Comparison of ENCODE assay signal across 8 mouse cellular contexts in genomic region chr9:118928656-118929055, GRCm38 (mm10). TPM values are rescaled to one million over a fixed set of nuclear protein-coding genes. Genes with fewer than 3 reads are reported as not detected.
DNase-seq lines count a peak whose midpoint lies in the region; ATAC-seq and TF ChIP-seq lines count a peak whose summit lies in the region.

No protein-coding gene starts in this region.

- DNase-seq in heart, adult 9 months (ENCODE audit: low spot score in 2 of 2), result no peak
- no peak for DNase-seq in embryonic facial prominence, embryonic 14.5 days (ENCODE audit: low spot score)
- DNase-seq in lung, postnatal 0 days (ENCODE audit: low spot score), result peak; percentile 73
- DNase-seq in layer of hippocampus, postnatal 10 days (ENCODE audit: low spot score in 2 of 2), result no peak
- DNase-seq in natural killer cell, adult 2 months (ENCODE audit: low spot score in 2 of 2), result no peak
- DNase-seq in gastrocnemius, postnatal 14 days, result no peak

- intact Hi-C loops in gastrocnemius, postnatal 14 days (cut with DNase I; ENCODE audit: low total_unique reads), result loop anchor here (5.0 kb wide), 1 partner anchor 64 kb away; no protein-coding TSS in a partner anchor

- H3K27me3 ChIP-seq in heart, embryonic 11.5 days (ENCODE audit: control insufficient read depth, insufficient read depth, low read length), result no peaks in the 10 kb centered on the region
- no peaks in the 10 kb centered on the region for H3K27me3 ChIP-seq in embryonic facial prominence, embryonic 14.5 days (replicated peaks; ENCODE audit: control insufficient read depth, insufficient read depth, low read length)
- H3K27me3 ChIP-seq in kidney, embryonic 14.5 days (ENCODE audit: control insufficient read depth, insufficient read depth, low read length), result no peaks in the 10 kb centered on the region
- H3K27me3 ChIP-seq in lung, postnatal 0 days (replicated peaks; ENCODE audit: insufficient read depth, low read length), result no peaks in the 10 kb centered on the region

- ATAC-seq in heart, embryonic 11.5 days (replicated peaks; ENCODE audit: insufficient number of reproducible peaks, low FRiP score, low TSS enrichment), result no peak
- ATAC-seq in embryonic facial prominence, embryonic 14.5 days (ENCODE audit: low read depth), result no peak
- no peak for ATAC-seq in kidney, embryonic 14.5 days (ENCODE audit: low FRiP score, low TSS enrichment)
- ATAC-seq in lung, postnatal 0 days, result no peak

- H3K4me3 ChIP-seq in heart, embryonic 11.5 days (ENCODE audit: low read depth, low read length), result no peak overlapping the region
- H3K4me3 ChIP-seq in embryonic facial prominence, embryonic 14.5 days (ENCODE audit: low read depth, low read length), result peak overlapping the region; percentile 83; the same call in 1 of the 2 replicates
- H3K4me3 ChIP-seq in kidney, embryonic 14.5 days (ENCODE audit: low read length), result peak overlapping the region; percentile 88; the same call in 1 of the 2 replicates
- no peak overlapping the region for H3K4me3 ChIP-seq in lung, postnatal 0 days (ENCODE audit: low read depth, low read length)

- H3K9me3 ChIP-seq in heart, embryonic 11.5 days (replicated peaks; ENCODE audit: control insufficient read depth, low read length), result no peaks in the 10 kb centered on the region
- no peaks in the 10 kb centered on the region for H3K9me3 ChIP-seq in embryonic facial prominence, embryonic 14.5 days (ENCODE audit: control insufficient read depth, low read length)
- H3K9me3 ChIP-seq in kidney, embryonic 14.5 days (ENCODE audit: control insufficient read depth, low read length), result no peaks in the 10 kb centered on the region
- H3K9me3 ChIP-seq in lung, postnatal 0 days (ENCODE audit: low read length), result no peaks in the 10 kb centered on the region

- no peak for TF ChIP-seq CTCF in lung, postnatal 0 days (IDR thresholded peaks at IDR 0.05)

- no peak overlapping the region for H3K27ac ChIP-seq in heart, embryonic 11.5 days (ENCODE audit: low read depth, low read length)
- H3K27ac ChIP-seq in embryonic facial prominence, embryonic 14.5 days (replicated peaks; ENCODE audit: low read depth, low read length), result no peak overlapping the region
- H3K27ac ChIP-seq in kidney, embryonic 14.5 days (ENCODE audit: low read depth, low read length), result peak overlapping the region; percentile 44; the same call in 1 of the 2 replicates
- peak overlapping the region; percentile 95 for H3K27ac ChIP-seq in lung, postnatal 0 days (ENCODE audit: low read length)

- no peaks in the 10 kb centered on the region for H3K36me3 ChIP-seq in heart, embryonic 11.5 days (ENCODE audit: control insufficient read depth, insufficient read depth, low read length)
- 0 out of 2 replicates have a peak, but pooled peaks cover 14% of the 10 kb centered on the region for H3K36me3 ChIP-seq in embryonic facial prominence, embryonic 14.5 days (ENCODE audit: control insufficient read depth, insufficient read depth, low read length)
- H3K36me3 ChIP-seq in kidney, embryonic 14.5 days (ENCODE audit: control insufficient read depth, insufficient read depth, low read length), result peaks cover under 1% of the 10 kb centered on the region; the same call in 1 of the 2 replicates
- H3K36me3 ChIP-seq in lung, postnatal 0 days (ENCODE audit: insufficient read depth, low read length), result no peaks in the 10 kb centered on the region; the same call in 1 of the 2 replicates

- no peak overlapping the region for H3K9ac ChIP-seq in heart, embryonic 11.5 days (ENCODE audit: low read depth, low read length)
- peak overlapping the region; percentile 34 for H3K9ac ChIP-seq in embryonic facial prominence, embryonic 14.5 days (ENCODE audit: low read depth, low read length)
- H3K9ac ChIP-seq in kidney, embryonic 14.5 days (ENCODE audit: low read depth, low read length), result peak overlapping the region; percentile 20; the same call in 1 of the 2 replicates
- H3K9ac ChIP-seq in lung, postnatal 0 days (replicated peaks; ENCODE audit: low read depth), result 0 out of 2 replicates have a peak overlapping the region, but pooled peaks have one; percentile 16

- peaks cover 28% of the 10 kb centered on the region for H3K4me1 ChIP-seq in heart, embryonic 11.5 days (ENCODE audit: control insufficient read depth, insufficient read depth, low read length)
- H3K4me1 ChIP-seq in embryonic facial prominence, embryonic 14.5 days (ENCODE audit: control insufficient read depth, insufficient read depth, low read length), result peaks cover 28% of the 10 kb centered on the region
- peaks cover 32% of the 10 kb centered on the region for H3K4me1 ChIP-seq in kidney, embryonic 14.5 days (ENCODE audit: control insufficient read depth, insufficient read depth, low read length)
- H3K4me1 ChIP-seq in lung, postnatal 0 days (ENCODE audit: insufficient read depth, low read depth, low read length), result peaks cover 17% of the 10 kb centered on the region; the same call in 1 of the 2 replicates

- peak overlapping the region; percentile 99 for H3K4me2 ChIP-seq in heart, embryonic 11.5 days
- H3K4me2 ChIP-seq in embryonic facial prominence, embryonic 14.5 days (ENCODE audit: low read depth, low read length), result peak overlapping the region; percentile 93
- H3K4me2 ChIP-seq in kidney, embryonic 14.5 days (replicated peaks; ENCODE audit: low read depth, low read length), result peak overlapping the region; percentile 81
- H3K4me2 ChIP-seq in lung, postnatal 0 days (replicated peaks; ENCODE audit: low read depth, low read length), result peak overlapping the region; percentile 95

- TF ChIP-seq EP300 in lung, postnatal 0 days (IDR thresholded peaks at IDR 0.05), result no peak

- WGBS in heart, embryonic 11.5 days (ENCODE audit: insufficient replicate concordance), result 38% methylated on average over 7 of the region's 7 CpGs
- 39% methylated on average over 7 of the region's 7 CpGs for WGBS in embryonic facial prominence, embryonic 14.5 days
- WGBS in kidney, embryonic 14.5 days, result 23% methylated on average over 7 of the region's 7 CpGs
- WGBS in lung, postnatal 0 days, result 18% methylated on average over 7 of the region's 7 CpGs

RNA-seq across cellular contexts. Expression of gene Ctdspl, which starts 2.4 kb away (rescaled TPM):
- 8.5 and 10.5 TPM in 2 replicates for polyA plus RNA-seq in heart, embryonic 11.5 days (2014; fragmentation: Nextera tagmentation; extraction: Ambion mirVana)
- 17.7 and 17.8 TPM in 2 replicates for polyA plus RNA-seq in embryonic facial prominence, embryonic 14.5 days (2014; fragmentation: Nextera tagmentation; extraction: Ambion mirVana)
- polyA plus RNA-seq in kidney, embryonic 14.5 days (2014; fragmentation: Nextera tagmentation; extraction: Ambion mirVana), result 25.3 and 31.2 TPM in 2 replicates
- polyA plus RNA-seq in lung, postnatal 0 days (2015; fragmentation: Nextera tagmentation; extraction: Ambion mirVana), result 27.8 and 29.9 TPM in 2 replicates
- 10 to 100 TPM; 17.0 to 19.0 TPM for total RNA-seq in layer of hippocampus, postnatal 10 days (2021)
- total RNA-seq in gastrocnemius, postnatal 14 days (2021), result 10 to 100 TPM in 1 of 2 experiments, 1 to 10 TPM in 1; 8.2 to 10.0 TPM

Comparison
In these comparisons a context has a peak if more than half of its experiments do, and no peak if none do; other contexts are left out.
1. H3K27ac ChIP-seq: peak in kidney, embryonic 14.5 days (single experiment) and lung, postnatal 0 days (single experiment); none in heart, embryonic 11.5 days (single experiment) and embryonic facial prominence, embryonic 14.5 days (single experiment).
2. H3K4me3 ChIP-seq: peak in embryonic facial prominence, embryonic 14.5 days (single experiment) and kidney, embryonic 14.5 days (single experiment); none in heart, embryonic 11.5 days (single experiment) and lung, postnatal 0 days (single experiment).
3. Peak in every context shown above with its lines, with median percentiles within 50 percentile points of each other: H3K4me2 ChIP-seq.